Mouse (Mus musculus) CD4-positive, CD25-positive, alpha-beta regulatory T cell, adult 2 months (primary cell): ENCODE results near the gene Tnni2.

Experiments
- DNase-seq: peaks from one replicate; pipeline ENCODE4 v3.0.0-alpha.2; 2012; ENCODE audit warnings: low read depth, low spot score

Gene Tnni2

DNA sequence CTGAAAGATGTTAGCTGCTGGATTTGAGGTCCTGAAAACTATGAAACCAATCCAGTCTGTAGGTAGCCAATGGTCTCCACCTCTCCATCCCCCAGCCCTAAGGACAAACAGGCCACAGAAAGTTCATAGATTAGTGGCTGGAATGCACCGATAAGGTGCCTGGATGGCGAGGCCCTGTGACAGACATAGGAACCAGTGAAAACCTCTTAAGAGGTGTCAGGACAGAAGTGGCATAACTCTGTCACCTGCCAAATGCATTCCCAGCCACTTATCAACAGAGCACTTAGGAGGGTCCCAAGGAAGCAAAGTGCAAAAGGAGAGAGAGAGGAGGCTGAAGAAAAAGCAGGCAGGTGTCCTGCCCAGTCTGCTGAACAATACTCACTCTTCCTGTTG, 17.7 kb downstream of the Tnni2 start:
- no peak for DNase-seq

- DNase-seq: peak; percentile 70
These were observed 19.0 kb downstream of the Tnni2 start, which contains the start of gene Lsp1 for GRCm38 (mm10) chr7:142460636-142461077. Gene Lsp1, plus strand, starts transcription at chr7:142460809.

DNA sequence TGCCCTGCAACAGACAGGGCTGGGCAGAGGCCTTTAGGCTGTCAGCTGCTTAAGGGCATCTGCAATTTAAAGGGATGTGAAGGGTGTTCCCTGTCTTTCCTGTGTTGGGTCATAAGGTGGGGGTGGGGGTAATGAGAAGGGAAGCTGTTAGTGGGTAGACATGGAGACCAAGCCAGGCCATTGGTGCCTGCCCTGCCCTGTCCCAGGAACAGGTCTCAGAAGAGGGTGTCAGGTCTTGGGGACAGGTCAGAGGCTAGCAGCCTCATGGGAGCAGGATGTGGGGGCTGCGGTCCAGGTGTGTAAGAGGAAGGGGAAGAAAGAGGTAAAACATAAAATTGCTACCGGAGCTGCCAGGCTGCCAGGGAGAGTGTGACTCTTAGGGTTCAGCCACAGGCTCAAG, 19.8 kb downstream of the Tnni2 start:
- peak; percentile 43 for DNase-seq

DNA sequence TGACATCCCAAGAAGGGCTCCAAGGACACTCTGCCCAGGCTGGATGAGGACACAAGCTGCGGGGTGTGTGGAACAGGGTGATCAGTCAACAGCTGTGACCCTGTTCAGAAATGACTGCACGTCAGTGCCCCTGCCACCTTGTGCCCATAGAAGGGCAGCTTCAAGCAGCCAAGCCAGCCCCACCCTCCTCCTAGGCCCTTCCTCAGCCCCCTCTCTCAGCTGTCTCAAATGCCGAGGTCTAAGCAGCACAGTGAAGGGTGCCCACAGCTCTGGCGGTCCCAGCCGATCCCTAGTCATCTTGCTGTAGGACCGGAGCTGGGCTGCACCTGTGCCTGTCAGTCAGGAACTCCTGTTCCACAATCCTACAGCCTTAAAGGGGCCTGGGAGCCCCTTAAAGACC, 20.6 kb downstream of the Tnni2 start:
- DNase-seq: peak; percentile 36

- DNase-seq: peak; percentile 46
These were observed 21.0 kb downstream of the Tnni2 start for GRCm38 (mm10) chr7:142462594-142463078.

GRCm38 (mm10) chr7:142470171-142470691, 28.6 kb downstream of the Tnni2 start:
- DNase-seq: no peak

DNA sequence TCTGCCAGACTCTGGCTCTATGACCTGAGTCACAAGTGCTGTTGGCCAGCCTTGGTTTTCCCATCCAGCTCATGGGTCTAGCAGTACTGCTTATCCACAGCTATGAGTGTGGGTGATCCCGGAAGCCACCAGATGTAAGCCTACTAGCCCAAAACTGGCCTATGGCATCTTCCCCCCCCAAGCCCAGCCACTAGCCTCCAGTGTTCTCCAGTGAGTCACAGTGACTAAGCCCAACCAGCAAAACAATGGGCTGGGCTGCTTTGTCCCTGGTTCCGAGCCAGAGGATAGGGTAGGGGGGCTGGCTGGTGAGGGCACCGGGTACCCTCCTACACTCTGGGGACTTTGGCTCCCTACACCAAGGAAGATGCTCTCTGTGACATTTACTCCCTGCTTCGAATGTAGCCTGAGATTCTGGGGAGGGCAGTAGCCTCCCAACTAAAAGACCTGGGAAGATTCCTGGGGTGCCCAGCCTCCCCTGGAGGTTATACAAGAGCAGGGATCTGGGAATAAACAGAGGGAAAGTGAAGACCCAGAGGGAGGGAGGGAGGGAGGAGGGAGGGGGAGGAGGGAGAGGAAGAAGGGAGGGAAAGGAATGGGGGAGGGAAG, 29.3 kb downstream of the Tnni2 start:
- DNase-seq: no peak

DNA sequence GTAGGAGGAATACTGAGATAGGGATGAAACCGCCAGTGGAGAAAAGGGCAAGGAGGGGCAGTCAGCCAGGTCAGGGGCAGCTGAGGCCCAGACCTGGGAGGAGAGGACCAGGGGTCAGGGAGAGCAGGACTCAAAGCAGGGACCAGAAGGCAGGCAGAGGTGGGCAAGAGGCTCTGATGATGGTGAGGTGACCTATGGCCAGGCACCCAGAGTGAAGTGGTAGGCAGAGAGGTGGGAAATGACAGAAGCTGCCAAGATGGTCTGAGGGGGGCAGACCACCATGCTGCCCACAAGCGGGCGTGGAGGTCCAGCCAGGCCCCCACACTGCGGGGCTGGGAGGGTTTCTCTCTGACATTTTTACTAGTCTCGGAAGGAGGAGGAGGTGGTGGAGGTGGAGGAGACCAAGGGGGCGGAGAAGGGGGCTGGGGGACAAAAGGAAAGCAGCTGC, 29.8 kb downstream of the Tnni2 start:
- no peak for DNase-seq

DNA sequence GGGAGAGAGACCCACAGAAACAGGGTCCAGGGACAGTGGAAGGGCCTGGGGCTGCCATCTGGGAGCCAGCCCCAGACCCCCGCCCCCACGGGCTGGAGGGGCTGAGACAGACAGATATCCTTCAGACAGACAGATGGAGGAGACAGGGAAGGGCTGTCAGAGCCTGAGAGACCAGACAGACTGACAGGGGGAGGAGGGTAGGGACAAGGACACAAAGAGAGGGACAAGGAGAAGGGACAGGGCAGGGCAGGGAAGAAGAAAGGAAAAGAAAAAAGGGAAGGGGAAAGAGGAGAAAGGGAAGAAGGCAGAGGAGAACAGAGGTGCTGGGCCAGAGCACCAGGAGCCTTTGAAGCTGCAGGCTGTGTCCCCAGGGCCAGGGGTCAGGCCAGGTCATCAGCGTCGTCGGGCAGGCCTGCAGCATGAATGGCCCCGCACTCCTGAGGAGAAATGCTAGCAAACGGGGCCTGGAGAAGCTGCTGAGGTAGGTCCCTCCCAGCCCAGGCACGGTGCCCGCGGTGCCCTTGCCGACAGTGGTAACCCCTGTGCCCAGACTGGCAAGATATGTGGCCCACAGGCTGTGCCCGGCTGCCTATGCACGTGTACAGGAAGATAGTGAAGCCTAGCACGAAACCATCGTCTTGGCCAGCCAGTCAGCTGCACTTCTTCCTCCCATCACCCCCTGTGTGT, 30.4 kb downstream of the Tnni2 start:
- DNase-seq: no peak

DNA sequence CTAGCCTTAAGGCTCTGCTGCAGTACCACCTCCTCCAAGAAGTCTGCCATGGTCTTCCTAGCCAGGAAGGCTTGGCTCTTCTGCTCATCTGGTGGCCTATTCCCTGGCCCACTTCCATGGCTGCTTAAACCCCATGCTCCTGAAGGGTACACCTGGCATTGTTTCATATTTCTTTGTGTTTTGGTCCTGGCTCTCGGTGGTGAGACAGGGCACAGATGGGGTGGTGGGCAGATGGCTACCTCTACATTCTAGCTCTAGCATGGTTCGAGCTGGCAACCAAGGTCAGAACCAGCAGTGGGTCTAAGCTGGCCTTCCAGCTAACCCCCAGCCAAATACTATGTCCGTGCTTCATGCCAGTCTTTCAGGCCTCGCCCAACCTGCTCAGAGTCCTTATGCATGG, 31.3 kb downstream of the Tnni2 start:
- no peak for DNase-seq

- DNase-seq: no peak
These were observed 31.9 kb downstream of the Tnni2 start for GRCm38 (mm10) chr7:142473476-142473875.

- no peak for DNase-seq
These were observed 33.2 kb downstream of the Tnni2 start for GRCm38 (mm10) chr7:142474799-142475198.

DNA sequence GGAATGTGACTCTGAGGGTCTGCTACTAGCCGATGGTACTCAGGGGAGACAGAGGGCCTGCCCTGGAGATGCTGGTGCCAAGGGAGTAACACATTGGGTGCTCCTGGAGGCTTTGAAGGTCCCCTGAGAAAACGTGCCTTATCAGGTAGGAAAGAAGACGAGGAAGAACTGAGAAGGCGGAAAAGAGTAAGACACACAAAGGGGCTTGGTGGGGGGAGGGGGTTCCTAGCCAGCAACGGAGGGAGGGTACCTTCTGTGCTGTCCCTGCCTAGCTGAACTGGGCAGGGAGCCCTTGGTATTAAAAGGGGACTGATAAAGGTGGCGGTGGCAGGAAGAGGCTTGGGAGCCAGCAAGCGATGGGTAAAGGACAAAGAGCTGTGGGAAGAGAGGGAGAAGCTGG, 34.0 kb downstream of the Tnni2 start:
- DNase-seq: no peak

- DNase-seq: no peak
These were observed 34.7 kb downstream of the Tnni2 start for GRCm38 (mm10) chr7:142476271-142476670.

DNA sequence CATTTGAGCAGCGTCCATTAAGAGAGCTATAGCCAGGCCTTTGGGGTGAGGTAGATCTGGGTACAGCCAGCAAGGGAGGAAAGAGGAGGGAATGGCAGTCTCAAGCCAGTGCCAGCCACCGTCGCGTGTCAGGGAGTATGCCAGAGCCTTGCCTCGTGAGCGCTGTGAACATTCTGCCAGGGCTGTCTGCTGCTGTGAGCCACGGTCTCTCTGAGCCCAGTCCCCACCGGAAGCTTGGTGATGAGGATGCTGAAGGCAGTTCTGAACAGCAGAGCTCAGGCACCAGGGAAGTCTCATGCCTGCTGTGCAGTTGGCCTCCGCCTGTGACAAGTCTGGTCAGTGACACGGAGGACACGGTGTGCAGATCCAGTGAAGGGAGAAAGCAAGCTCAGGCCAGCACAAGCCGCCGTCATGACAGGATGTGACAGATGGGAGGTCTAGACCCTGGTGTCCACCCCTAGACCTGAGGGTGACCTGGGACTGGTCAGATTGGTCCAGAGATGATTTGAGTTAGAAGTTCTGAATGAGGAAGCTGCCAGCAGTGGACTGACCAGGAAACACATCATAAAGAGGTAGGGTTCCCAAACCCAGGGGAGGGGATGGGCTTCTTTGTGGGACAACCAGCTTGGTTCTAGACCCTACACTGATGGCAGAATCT, 35.3 kb downstream of the Tnni2 start:
- DNase-seq: no peak

- no peak for DNase-seq
These were observed 36.4 kb downstream of the Tnni2 start for GRCm38 (mm10) chr7:142478001-142478400.

GRCm38 (mm10) chr7:142478574-142478973, 37.0 kb downstream of the Tnni2 start:
- no peak for DNase-seq

DNA sequence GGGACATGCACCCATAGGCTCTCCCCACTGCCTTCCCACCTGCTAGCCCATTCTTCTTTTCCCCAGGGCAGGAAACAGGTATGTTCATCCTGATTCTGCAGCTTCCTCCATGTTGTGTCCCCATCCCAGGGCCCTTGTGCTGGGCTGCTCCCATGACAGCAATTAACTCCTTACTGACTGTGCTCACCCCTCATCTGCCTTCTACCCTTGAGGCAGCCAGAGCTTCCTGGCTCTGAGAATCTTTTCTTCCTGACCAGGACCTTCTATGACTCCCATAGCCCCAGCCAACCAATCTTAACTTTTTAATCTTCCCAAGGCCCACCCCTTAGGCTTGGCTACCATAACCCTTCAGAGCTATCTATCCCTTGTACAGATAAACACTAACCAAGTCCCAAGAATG, 37.7 kb downstream of the Tnni2 start:
- no peak for DNase-seq

GRCm38 (mm10) chr7:142479886-142480285, 38.3 kb downstream of the Tnni2 start:
- DNase-seq: no peak

DNA sequence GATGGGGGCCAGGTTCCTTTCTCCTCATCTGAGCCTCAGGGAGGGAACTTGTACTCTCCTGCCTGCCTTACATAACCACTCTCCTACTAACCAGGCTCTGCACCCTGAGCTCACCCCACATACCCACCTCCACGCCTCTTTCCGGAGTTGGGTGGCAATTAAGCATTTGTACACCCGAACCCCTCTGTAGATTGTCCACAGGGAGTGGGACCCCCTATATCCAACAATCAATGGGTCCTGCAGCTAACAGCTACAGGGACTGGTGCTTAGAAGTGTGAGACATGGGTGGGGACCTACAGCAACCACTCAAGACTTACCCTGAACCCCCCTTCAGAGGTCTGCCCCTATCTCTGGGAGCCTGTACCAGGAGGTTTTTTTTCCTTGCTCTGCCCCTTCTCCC, 39.1 kb downstream of the Tnni2 start:
- DNase-seq: no peak

DNA sequence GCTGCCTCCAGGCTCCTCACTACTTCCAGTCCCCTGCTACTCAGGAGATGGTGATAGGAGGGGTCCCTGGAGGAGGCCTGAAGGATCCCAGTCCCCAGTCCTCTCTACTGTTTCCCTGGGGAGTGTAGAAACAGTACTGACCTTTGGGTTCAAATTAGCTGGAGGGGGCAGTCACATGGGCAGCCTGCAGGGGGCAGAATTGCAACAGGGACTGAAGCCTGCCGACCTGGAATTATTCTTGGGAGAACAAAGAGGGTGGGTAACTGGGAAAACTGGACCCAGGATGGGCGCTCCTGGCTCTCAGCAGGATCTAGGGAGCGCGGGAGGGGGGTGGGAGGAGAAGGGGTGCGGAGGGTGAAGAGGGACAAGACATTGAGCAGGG, 39.6 kb downstream of the Tnni2 start:
- DNase-seq: peak; percentile 44

DNA sequence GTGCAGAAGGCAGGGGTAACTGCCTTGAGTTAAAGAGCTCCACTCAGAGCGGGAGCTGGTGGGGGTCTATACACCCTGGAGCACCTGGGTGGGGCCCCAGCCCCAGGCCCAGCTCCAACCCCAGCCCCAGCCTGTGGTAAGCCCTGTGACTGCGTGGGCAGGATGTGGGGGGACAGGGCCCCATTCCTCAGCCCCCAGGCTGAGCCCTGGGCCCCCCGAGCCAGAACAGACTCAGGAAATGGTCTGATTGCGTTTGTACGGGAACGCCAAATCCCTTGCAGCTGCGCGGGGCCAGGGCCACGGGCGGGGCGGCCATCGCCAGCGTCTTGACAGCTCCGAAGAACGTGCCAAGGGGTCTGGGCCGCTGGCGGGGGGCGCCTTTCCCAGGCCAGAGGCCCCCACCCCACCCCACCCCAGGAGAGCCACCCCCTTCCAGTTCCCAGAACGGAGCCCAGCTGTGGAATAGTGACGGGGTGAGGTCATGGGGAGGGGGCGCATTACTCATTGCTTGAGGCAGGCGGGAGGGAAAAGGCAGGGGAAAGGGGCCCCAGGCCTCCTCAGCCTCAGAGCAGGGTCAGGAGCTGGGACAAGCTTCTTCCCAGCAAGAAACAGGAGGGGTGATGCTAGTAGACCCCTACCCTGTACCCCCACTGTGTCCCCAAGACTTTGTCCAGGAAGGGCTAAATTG, 40.1 kb downstream of the Tnni2 start:
- DNase-seq: peak; percentile 36
